Mouse (Mus musculus): Measurements from ENCODE around the gene Dennd4a.

DNA sequence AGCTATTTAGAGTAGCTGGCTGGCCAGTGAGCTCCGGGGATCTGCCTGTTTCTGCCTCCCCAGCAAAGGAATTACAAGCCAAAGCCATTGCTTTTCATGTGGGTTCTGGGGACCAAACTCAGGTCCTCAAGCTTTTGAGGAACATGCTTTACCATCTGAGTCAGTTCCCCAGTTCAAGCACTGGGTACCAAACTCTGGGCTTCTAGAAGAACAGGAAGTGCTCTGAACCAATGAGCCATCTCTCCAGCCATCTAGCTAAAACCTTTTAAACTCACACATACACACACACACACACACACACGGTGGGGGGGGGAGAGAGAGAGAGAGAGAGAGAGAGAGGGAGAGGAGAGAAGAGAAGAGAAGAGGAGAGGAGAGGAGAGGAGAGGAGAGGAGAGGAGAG, 12.3 kb upstream of the Dennd4a start:
- no peak for TF ChIP-seq CTCF (IDR thresholded peaks at IDR 0.05; ENCODE audit: insufficient read depth, low read depth, low read length)
- TF ChIP-seq POLR2A (IDR thresholded peaks at IDR 0.05; ENCODE audit: insufficient read depth, low read depth, low read length) = no peak
